Mouse (Mus musculus): ENCODE results near the gene A930009A15Rik. TPM values are rescaled to one million over a fixed set of nuclear protein-coding genes. Genes with fewer than 3 reads are reported as not detected.
A peak's percentile ranks its signal among the peaks of the same experiment; 100 is the strongest.

A930009A15Rik gene
- polyA plus RNA-seq, 1 experiment from 2014 or later = 0.72 TPM

- WGBS = 1% methylated on average over 21 of the region's 21 CpGs
- Histone ChIP-seq H3K27me3 (peaks cover 48% of the 10 kb centered on the region), H3K9me3 (replicated peaks) (no peaks in the 10 kb centered on the region), H3K4me3 (peak overlapping the region; percentile 64), H3K4me1 (peaks cover 12% of the 10 kb centered on the region), H3K36me3 (no peaks in the 10 kb centered on the region), H3K4me2 (replicated peaks) (peak overlapping the region; percentile 99), H3K9ac (peak overlapping the region; percentile 67; the same call in 1 of the 2 replicates), H3K27ac (no peak overlapping the region)
- no peak for ATAC-seq (ENCODE audit: low FRiP score)
Measured at GRCm38 (mm10) chr10:115585491-115586245, 15.9 kb downstream of the A930009A15Rik start.

- peaks cover 48% of the 10 kb centered on the region for H3K27me3 ChIP-seq
- peak; percentile 70 for ATAC-seq (ENCODE audit: low FRiP score)
- under 1% methylated on average over 41 of the region's 41 CpGs for WGBS
Measured at GRCm38 (mm10) chr10:115586246-115587231, 16.8 kb downstream of the A930009A15Rik start.

GRCm38 (mm10) chr10:115587301-115587969 lies 17.6 kb downstream of the A930009A15Rik start, which contains the start of gene Lgr5:
TSS of gene Lgr5 (minus strand) at chr10:115587780.
- Histone ChIP-seq H3K9me3 (replicated peaks) (no peaks in the 10 kb centered on the region), H3K27ac (peak within 1 kb of the TSS; percentile 40), H3K9ac (peak within 1 kb of the TSS; percentile 67), H3K4me3 (peak within 1 kb of the TSS; percentile 64), H3K4me1 (peaks cover 12% of the 10 kb centered on the region), H3K4me2 (replicated peaks) (peak within 1 kb of the TSS; percentile 99), H3K27me3 (peaks cover 48% of the 10 kb centered on the region), H3K36me3 (no peaks in the 10 kb centered on the region)
- peak; percentile 91 for ATAC-seq (ENCODE audit: low FRiP score)
- 0% methylated on average over 47 of the region's 47 CpGs for WGBS

More at GRCm38 (mm10) chr10:115586246-115587231, 16.8 kb downstream of the A930009A15Rik start:
- Histone ChIP-seq H3K27ac (peak overlapping the region; percentile 30; the same call in 1 of the 2 replicates), H3K4me2 (replicated peaks) (peak overlapping the region; percentile 99), H3K9ac (peak overlapping the region; percentile 67), H3K4me3 (peak overlapping the region; percentile 64), H3K4me1 (peaks cover 12% of the 10 kb centered on the region), H3K9me3 (replicated peaks) (no peaks in the 10 kb centered on the region), H3K36me3 (no peaks in the 10 kb centered on the region)

DNA sequence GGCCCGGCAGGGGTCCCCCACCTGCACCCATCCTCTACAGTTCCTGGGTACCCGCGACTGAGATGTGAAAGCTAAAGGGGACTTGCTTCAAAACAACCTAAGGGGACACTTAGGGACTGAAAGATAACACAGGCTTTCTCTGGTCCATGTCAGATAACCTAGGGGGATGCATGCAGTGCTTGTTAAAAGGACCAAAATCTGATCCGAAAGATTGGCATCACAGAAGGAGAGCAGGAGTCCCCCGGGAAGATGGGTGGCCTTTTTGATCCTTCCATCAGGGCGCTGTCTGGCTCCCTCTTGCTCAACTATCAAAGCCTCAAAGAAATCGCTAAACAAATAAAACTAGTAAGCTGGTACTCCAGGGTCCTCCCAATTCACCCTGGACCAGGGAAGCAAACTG lies 18.2 kb downstream of the A930009A15Rik start:
- peak overlapping the region; percentile 64 for H3K4me3 ChIP-seq
- H3K4me1 ChIP-seq = peaks cover 12% of the 10 kb centered on the region
- 0 out of 2 replicates have a peak overlapping the region, but pooled peaks have one; percentile 40 for H3K27ac ChIP-seq
- H3K27me3 ChIP-seq = peaks cover 48% of the 10 kb centered on the region
- H3K4me2 ChIP-seq (replicated peaks) = peak overlapping the region; percentile 99
- ATAC-seq (ENCODE audit: low FRiP score) = no peak
- 1% methylated on average over 7 of the region's 7 CpGs for WGBS
- H3K9ac ChIP-seq = peak overlapping the region; percentile 67
- no peaks in the 10 kb centered on the region for H3K9me3 ChIP-seq (replicated peaks)
- no peaks in the 10 kb centered on the region for H3K36me3 ChIP-seq

- H3K4me2 ChIP-seq (replicated peaks) = no peak overlapping the region; the same call in 1 of the 2 replicates
- no peak for ATAC-seq (ENCODE audit: low FRiP score)
Measured at GRCm38 (mm10) chr10:115593221-115593620, 23.4 kb downstream of the A930009A15Rik start.

DNA sequence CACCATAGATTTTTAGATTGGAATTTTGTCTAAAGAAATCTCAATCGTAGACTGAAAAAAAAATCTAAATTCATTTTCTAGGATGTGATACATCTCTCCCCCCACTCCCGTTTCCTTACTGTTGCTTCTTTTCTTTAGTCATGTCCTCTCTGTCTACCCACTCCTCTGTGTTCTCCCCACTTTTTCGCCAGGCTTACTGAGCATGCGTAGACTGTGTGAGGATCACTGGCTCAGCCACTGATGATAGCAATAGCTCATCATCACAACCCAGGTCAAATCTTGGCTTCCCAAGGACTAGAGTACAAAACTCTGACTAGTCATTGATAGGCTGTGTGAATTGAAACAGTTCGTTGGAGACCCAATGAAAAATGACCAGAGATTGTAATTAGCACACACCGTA lies 23.9 kb downstream of the A930009A15Rik start:
- WGBS = 85% methylated on average over 6 of the region's 6 CpGs
- no peak overlapping the region for H3K4me2 ChIP-seq (replicated peaks)
- ATAC-seq (ENCODE audit: low FRiP score) = peak; percentile 60; the same call in 1 of the 2 replicates

More at GRCm38 (mm10) chr10:115593221-115593620, 23.4 kb downstream of the A930009A15Rik start:
- no peaks in the 10 kb centered on the region for H3K4me1 ChIP-seq
- no peaks in the 10 kb centered on the region for H3K9me3 ChIP-seq (replicated peaks)
- no peaks in the 10 kb centered on the region for H3K36me3 ChIP-seq
- peaks cover 14% of the 10 kb centered on the region for H3K27me3 ChIP-seq
- WGBS = 44% methylated on average over 11 of the region's 11 CpGs
- no peak overlapping the region for H3K9ac ChIP-seq
- no peak overlapping the region for H3K27ac ChIP-seq
- no peak overlapping the region for H3K4me3 ChIP-seq

DNA sequence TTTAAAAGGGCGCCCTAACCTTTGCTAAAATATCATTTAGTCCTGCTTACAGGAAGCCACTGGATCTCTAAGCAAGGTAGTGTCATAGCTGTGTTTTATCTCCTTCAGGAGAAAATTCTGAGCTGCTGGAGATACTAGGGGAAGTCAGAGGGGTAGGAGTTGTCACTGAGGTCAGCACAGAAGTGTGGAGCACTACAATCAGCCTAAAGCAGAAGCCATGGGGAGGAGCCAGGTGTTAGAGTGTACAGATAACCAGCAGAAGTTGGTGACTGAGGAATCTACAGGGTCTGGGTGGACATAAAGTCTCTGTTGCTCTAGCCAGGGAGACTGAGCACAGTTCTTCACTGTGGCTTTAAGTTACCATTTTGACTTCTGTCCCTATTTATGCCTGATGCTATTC lies 26.0 kb downstream of the A930009A15Rik start:
- WGBS = 91% methylated on average over 1 of the region's 1 CpGs
- Histone ChIP-seq H3K36me3 (no peaks in the 10 kb centered on the region), H3K4me3 (no peak overlapping the region), H3K4me2 (replicated peaks) (no peak overlapping the region), H3K9me3 (replicated peaks) (no peaks in the 10 kb centered on the region), H3K27ac (no peak overlapping the region), H3K9ac (no peak overlapping the region), H3K27me3 (peaks cover 3% of the 10 kb centered on the region; the same call in 1 of the 2 replicates), H3K4me1 (no peaks in the 10 kb centered on the region)
- no peak for ATAC-seq (ENCODE audit: low FRiP score)

More for the DNA sequence above, 23.9 kb downstream of the A930009A15Rik start:
- H3K27me3 ChIP-seq = peaks cover 10% of the 10 kb centered on the region
- no peaks in the 10 kb centered on the region for H3K4me1 ChIP-seq
- H3K9ac ChIP-seq = no peak overlapping the region
- no peak overlapping the region for H3K4me3 ChIP-seq
- H3K27ac ChIP-seq = no peak overlapping the region
- H3K9me3 ChIP-seq (replicated peaks) = no peaks in the 10 kb centered on the region
- no peaks in the 10 kb centered on the region for H3K36me3 ChIP-seq

GRCm38 (mm10) chr10:115617456-115618287 lies 47.9 kb downstream of the A930009A15Rik start:
- Histone ChIP-seq H3K9ac (peak overlapping the region; percentile 43; the same call in 1 of the 2 replicates), H3K27me3 (no peaks in the 10 kb centered on the region), H3K9me3 (replicated peaks) (no peaks in the 10 kb centered on the region), H3K36me3 (no peaks in the 10 kb centered on the region), H3K4me3 (peak overlapping the region; percentile 27), H3K4me2 (replicated peaks) (peak overlapping the region; percentile 57), H3K27ac (no peak overlapping the region), H3K4me1 (peaks cover 4% of the 10 kb centered on the region; the same call in 1 of the 2 replicates)
- peak; percentile 84 for ATAC-seq (ENCODE audit: low FRiP score)
- WGBS = 10% methylated on average over 13 of the region's 15 CpGs

GRCm38 (mm10) chr10:115618288-115618856 lies 48.6 kb downstream of the A930009A15Rik start:
- Histone ChIP-seq H3K36me3 (no peaks in the 10 kb centered on the region), H3K4me2 (replicated peaks) (peak overlapping the region; percentile 57), H3K4me1 (peaks cover 4% of the 10 kb centered on the region; the same call in 1 of the 2 replicates), H3K9ac (peak overlapping the region; percentile 43; the same call in 1 of the 2 replicates), H3K4me3 (peak overlapping the region; percentile 27), H3K27me3 (no peaks in the 10 kb centered on the region), H3K27ac (no peak overlapping the region), H3K9me3 (replicated peaks) (no peaks in the 10 kb centered on the region)
- peak; percentile 84 for ATAC-seq (ENCODE audit: low FRiP score)
- WGBS = 25% methylated on average over 14 of the region's 15 CpGs

DNA sequence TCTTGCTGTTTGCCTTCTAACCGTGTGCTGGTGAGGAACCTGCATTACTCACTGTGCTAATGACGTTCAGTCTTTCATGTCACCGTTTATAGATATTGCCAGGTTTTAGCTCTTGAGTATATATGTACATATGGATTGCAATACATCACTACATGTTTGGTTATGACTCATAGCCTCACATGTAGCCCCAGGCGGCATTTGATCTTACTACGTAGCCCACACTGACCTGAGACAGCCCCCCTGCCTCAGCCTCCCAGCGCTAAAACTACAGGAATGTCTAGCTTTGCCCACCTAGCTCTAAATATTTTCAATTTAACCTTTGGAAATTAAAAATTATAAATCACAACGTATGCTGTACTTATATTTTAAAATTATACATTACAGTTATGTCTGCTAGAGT lies 53.7 kb downstream of the A930009A15Rik start:
- no peak overlapping the region for H3K9ac ChIP-seq
- H3K4me1 ChIP-seq = no peaks in the 10 kb centered on the region
- WGBS = 85% methylated on average over 7 of the region's 7 CpGs
- H3K4me2 ChIP-seq (replicated peaks) = no peak overlapping the region
- H3K9me3 ChIP-seq (replicated peaks) = no peaks in the 10 kb centered on the region
- no peak overlapping the region for H3K27ac ChIP-seq
- H3K27me3 ChIP-seq = no peaks in the 10 kb centered on the region
- ATAC-seq (ENCODE audit: low FRiP score) = no peak
- H3K4me3 ChIP-seq = no peak overlapping the region
- no peaks in the 10 kb centered on the region for H3K36me3 ChIP-seq
